Mouse (Mus musculus) embryonic fibroblast, embryonic 13.5 days (primary cell): ENCODE measurements around the gene Flna.

ENCODE experiments used
- CTCF ChIP-seq: IDR thresholded peaks from 2 replicates; pipeline ENCODE4 v1.5.1; 2011; ENCODE audit warnings: mild to moderate bottlenecking, control low read depth, low read length, moderate library complexity, borderline replicate concordance; ENCODE audit not compliant: insufficient read depth
- POLR2A ChIP-seq: IDR thresholded peaks from 2 replicates; pipeline ENCODE4 v1.6.1; 2011; ENCODE audit warnings: low read depth, mild to moderate bottlenecking, control low read depth, low read length, moderate library complexity

DNA sequence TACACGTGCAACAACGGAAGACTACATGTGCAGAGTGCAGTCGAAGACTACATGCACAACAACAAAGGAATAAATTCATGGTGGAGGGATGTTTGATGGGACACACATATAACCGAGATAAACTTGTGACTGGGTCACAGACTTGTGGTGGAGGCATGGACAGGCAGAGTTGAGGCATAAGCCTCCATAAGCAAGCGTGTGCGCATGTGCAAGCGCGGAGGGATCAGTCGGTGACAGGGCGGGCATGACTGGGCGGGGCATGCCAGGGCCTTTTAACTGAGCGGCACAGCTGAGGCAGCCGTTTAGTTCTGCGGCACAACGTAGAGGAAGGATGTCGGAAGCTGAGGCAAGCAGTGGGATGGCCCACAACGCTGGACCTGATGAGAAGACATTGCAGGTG, 72.7 kb downstream of the Flna start, which contains the start of gene Tktl1:
- TF ChIP-seq CTCF (no peak), POLR2A (no peak)
